Mouse (Mus musculus) neural tube, embryonic 12.5 days (tissue): Measurements from ENCODE around the gene Smc2. TPM values are rescaled to one million over a fixed set of nuclear protein-coding genes. Genes with fewer than 3 reads are reported as not detected.
"Not testable (repeated sequence)": the region's sequence is repeated elsewhere in the genome, so short reads cannot be mapped to it uniquely, and the experiment has no call there.

ENCODE experiments used
- ATAC-seq: fragments of 200-750 bp; cut with Nextera tagmentation; 2 replicates; pipeline ENCODE4 v1.8.0; 2017; ENCODE audit warnings: low read depth, mild to moderate bottlenecking, moderate TSS enrichment, moderate library complexity; ENCODE audit not compliant: low FRiP score
- H3K27ac ChIP-seq: fragments of 300-500 bp; sonication (generic); 2 replicates; pipeline ENCODE4 v1.5.1; 2016
- H3K27me3 ChIP-seq: fragments of 300-500 bp; sonication (generic); replicated peaks from 2 replicates; pipeline ENCODE4 v1.6.1; 2016; ENCODE audit warnings: mild to moderate bottlenecking
- H3K36me3 ChIP-seq: fragments of 300-500 bp; sonication (generic); 2 replicates; pipeline ENCODE4 v1.6.1; 2016; ENCODE audit warnings: mild to moderate bottlenecking
- H3K4me1 ChIP-seq: fragments of 300-500 bp; sonication (generic); 2 replicates; pipeline ENCODE4 v1.6.1; 2016
- H3K4me2 ChIP-seq: fragments of 300-500 bp; sonication (generic); replicated peaks from 2 replicates; pipeline ENCODE4 v1.6.1; 2016; ENCODE audit warnings: mild to moderate bottlenecking
- H3K4me3 ChIP-seq: fragments of 300-500 bp; sonication (generic); 2 replicates; pipeline ENCODE4 v1.5.1; 2016
- H3K9ac ChIP-seq: fragments of 300-500 bp; sonication (generic); 2 replicates; pipeline ENCODE4 v1.6.1; 2016; ENCODE audit warnings: mild to moderate bottlenecking
- H3K9me3 ChIP-seq: fragments of 300-500 bp; sonication (generic); 2 replicates; pipeline ENCODE4 v1.6.1; 2016; ENCODE audit warnings: mild to moderate bottlenecking
- WGBS: fragments of 180-500 bp; shearing (Covaris S2); methylation state at CpG from one replicate; pipeline ENCODE4 v1.1.7; 2016; 5-methylcytosine and 5-hydroxymethylcytosine counted together
- polyA plus RNA-seq: library from polyadenylated mRNA; unstranded; fragments of >200 nt; fragmentation: Nextera tagmentation; extraction: Ambion mirVana; gene quantifications from 2 replicates; pipeline ENCODE4 v1.2.1, GENCODE M21; 2016

Smc2 gene
- polyA plus RNA-seq = 135 and 149 TPM in 2 replicates

GRCm38 (mm10) chr4:52438886-52439664 is at the start of gene Smc2:
Gene Smc2, plus strand, starts transcription at chr4:52439243.
- Histone ChIP-seq H3K27me3 (no peaks in the 10 kb centered on the region), H3K36me3 (peaks cover 18% of the 10 kb centered on the region), H3K9ac (peak within 1 kb of the TSS; percentile 61), H3K4me3 (peak within 1 kb of the TSS; percentile 70), H3K4me1 (peaks cover 8% of the 10 kb centered on the region; the same call in 1 of the 2 replicates), H3K4me2 (peak within 1 kb of the TSS; percentile 71), H3K27ac (no peak within 1 kb of the TSS), H3K9me3 (no peaks in the 10 kb centered on the region)
- ATAC-seq = peak; percentile 100
- under 1% methylated on average over 53 of the region's 53 CpGs for WGBS

DNA sequence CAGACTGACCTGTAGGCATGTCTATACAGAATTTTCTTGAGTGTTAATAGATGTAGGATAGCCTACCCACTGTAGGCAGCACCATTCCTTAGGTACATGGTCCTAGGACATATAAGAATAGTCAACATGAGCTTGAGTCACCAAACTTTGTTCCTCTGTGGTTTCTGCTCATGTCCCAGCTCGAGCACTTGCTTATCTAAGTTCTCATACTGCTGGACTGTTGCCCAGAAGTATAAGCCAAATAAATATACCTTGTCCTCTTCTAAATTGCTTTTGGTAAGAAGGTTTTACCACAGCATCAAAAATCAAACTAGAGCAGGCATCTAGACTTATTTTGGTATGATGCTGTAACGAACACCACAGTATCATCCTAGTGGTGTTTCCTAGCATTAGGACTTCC is 27.5 kb upstream of the Smc2 start:
- ATAC-seq = no peak
- WGBS = 82% methylated on average over 2 of the region's 2 CpGs
- no peak overlapping the region for H3K4me2 ChIP-seq

GRCm38 (mm10) chr4:52423653-52424052 is 15.4 kb upstream of the Smc2 start:
- Histone ChIP-seq H3K36me3 (no peaks in the 10 kb centered on the region), H3K4me3 (no peak overlapping the region), H3K27ac (no peak overlapping the region), H3K9ac (no peak overlapping the region), H3K9me3 (no peaks in the 10 kb centered on the region), H3K27me3 (no peaks in the 10 kb centered on the region), H3K4me1 (no peaks in the 10 kb centered on the region), H3K4me2 (no peak overlapping the region)
- ATAC-seq = no peak
- WGBS = 32% methylated on average over 4 of the region's 4 CpGs

More for the DNA sequence above, 27.5 kb upstream of the Smc2 start:
- H3K27me3 ChIP-seq = no peaks in the 10 kb centered on the region
- H3K9me3 ChIP-seq = no peaks in the 10 kb centered on the region
- no peak overlapping the region for H3K27ac ChIP-seq
- H3K9ac ChIP-seq = no peak overlapping the region
- no peaks in the 10 kb centered on the region for H3K4me1 ChIP-seq
- H3K4me3 ChIP-seq = no peak overlapping the region
- no peaks in the 10 kb centered on the region for H3K36me3 ChIP-seq

DNA sequence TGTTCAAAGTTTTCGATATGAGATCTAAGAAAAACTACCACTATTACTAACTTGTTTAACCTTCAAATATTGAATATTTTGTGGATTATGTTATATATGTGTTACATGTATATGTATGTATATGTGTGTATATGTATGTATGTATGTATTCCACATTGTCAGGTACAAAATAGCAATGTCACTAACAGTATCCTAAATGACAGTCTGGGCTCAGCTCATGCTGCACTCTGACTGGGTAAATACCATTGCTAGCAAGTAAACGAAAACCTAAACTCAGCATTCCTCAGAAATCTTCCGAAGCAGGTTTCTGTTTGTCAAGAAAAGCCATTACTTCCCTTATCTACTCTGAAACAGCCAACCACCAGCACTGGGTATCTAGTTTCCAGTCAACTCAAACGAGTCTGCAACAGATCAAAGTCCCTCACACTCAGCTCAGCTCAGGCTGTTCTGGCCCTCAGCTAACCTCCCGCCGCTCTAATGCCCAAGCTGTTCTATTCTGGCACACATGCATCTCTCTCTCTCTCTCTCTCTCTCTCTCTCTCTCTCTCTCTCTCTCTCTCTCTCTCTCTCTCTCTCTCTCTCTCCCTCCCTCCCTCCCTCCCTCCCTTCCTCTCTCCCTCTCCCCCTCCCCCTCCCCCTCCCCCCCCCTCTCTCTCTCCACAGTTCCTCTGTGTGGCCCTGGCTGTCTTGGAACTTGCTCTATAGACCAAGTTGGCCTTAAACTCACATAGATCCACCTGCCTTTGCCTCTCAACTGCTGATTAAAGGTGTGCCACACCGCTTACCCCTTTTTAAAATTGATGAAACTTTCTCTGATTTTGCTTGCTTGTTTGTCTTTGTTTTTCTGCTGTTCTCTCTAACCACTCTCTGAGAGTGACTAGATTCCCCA is 9.5 kb upstream of the Smc2 start:
- no peak overlapping the region for H3K4me2 ChIP-seq
- no peak for ATAC-seq
- no peaks in the 10 kb centered on the region for H3K4me1 ChIP-seq
- no peak overlapping the region for H3K27ac ChIP-seq
- no peaks in the 10 kb centered on the region for H3K9me3 ChIP-seq
- no peak overlapping the region for H3K9ac ChIP-seq
- no peaks in the 10 kb centered on the region for H3K36me3 ChIP-seq
- 55% methylated on average over 7 of the region's 7 CpGs for WGBS
- no peaks in the 10 kb centered on the region for H3K27me3 ChIP-seq
- H3K4me3 ChIP-seq = no peak overlapping the region

- not testable (repeated sequence) for H3K4me1 ChIP-seq, H3K4me3 ChIP-seq, H3K9me3 ChIP-seq, H3K4me2 ChIP-seq, H3K36me3 ChIP-seq, ATAC-seq, H3K27ac ChIP-seq, H3K27me3 ChIP-seq, H3K9ac ChIP-seq
- 100% methylated on average over 2 of the region's 2 CpGs for WGBS
These were observed 3.5 kb upstream of the Smc2 start for GRCm38 (mm10) chr4:52435551-52435950.

DNA sequence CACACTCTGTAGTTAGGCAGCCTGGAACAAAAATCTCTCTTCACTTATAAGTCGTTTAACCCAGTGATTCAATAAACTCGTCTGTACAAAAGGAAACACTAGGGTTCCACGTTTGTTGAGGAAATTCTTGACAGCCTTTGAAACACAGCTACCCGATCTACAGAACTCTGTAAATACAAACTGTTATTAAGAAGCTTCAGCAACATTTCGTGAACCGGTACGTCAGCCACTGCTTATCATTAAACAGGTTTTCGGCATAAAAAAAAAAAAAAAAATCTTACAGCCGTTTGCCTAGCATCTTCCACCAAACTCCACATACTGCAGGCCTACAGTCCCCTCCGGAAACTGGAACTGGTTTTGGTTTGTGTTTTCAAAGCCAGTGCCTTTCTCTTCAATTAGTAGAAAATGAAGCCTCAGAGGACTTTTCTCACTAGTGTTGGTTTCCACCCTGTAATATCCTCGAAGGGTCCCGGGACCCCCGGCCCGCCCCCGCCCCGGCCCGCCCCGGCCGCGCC is 615 bp upstream of the Smc2 start:
- Histone ChIP-seq H3K27me3 (no peaks in the 10 kb centered on the region), H3K4me3 (peak overlapping the region; percentile 70), H3K9me3 (no peaks in the 10 kb centered on the region), H3K9ac (peak overlapping the region; percentile 61), H3K4me1 (peaks cover 8% of the 10 kb centered on the region; the same call in 1 of the 2 replicates), H3K36me3 (peaks cover 13% of the 10 kb centered on the region), H3K4me2 (peak overlapping the region; percentile 71), H3K27ac (no peak overlapping the region)
- no peak; the same call in 1 of the 2 replicates for ATAC-seq
- under 1% methylated on average over 20 of the region's 20 CpGs for WGBS

DNA sequence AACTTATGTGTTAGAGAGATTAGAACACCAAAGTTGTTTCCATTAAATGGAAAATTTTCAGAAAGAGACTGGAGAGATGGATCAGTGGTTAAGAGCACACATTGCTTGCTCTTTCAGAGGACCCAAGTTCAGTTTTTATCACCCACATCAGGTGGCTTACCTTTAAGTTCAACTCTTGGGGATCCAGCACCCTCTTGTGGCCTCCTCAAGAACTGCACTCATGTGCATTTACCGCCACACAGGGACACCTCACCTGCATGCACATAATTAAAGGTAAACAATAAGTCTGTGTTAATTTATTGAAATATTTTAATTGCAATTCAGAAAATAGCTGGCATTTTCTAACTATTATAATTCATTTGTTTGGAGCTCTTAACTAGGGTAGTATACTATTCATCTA is 20.7 kb downstream of the Smc2 start:
- H3K27ac ChIP-seq = no peak overlapping the region
- no peaks in the 10 kb centered on the region for H3K27me3 ChIP-seq
- H3K9me3 ChIP-seq = no peaks in the 10 kb centered on the region
- H3K4me1 ChIP-seq = no peaks in the 10 kb centered on the region
- no peak overlapping the region for H3K9ac ChIP-seq
- no peak overlapping the region for H3K4me3 ChIP-seq
- ATAC-seq = no peak
- H3K4me2 ChIP-seq = no peak overlapping the region
- peaks cover 33% of the 10 kb centered on the region for H3K36me3 ChIP-seq
- WGBS = 95% methylated on average over 1 of the region's 1 CpGs

DNA sequence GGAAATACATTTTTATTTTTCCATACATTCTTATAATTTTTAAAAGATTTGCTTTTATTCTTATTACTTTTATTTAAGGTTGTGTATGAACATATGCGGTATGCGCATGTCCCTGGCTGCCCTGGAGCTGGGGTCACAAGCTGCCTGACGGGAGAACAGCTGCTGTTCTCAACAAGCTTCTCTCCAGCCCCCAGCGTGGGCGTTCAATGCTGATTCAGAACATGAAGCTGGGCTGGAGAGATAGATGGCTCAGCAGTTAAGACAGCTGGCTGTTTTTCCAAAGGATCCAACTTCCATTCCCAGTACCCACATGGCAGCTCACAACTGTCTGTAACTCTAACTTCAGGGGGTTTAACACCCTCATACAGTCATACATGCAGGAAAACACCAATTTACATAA is 22.3 kb downstream of the Smc2 start:
- 90% methylated on average over 5 of the region's 5 CpGs for WGBS
- Histone ChIP-seq H3K4me1 (no peaks in the 10 kb centered on the region), H3K4me3 (no peak overlapping the region), H3K27me3 (no peaks in the 10 kb centered on the region), H3K27ac (no peak overlapping the region), H3K36me3 (peaks cover 31% of the 10 kb centered on the region), H3K4me2 (no peak overlapping the region), H3K9me3 (no peaks in the 10 kb centered on the region), H3K9ac (no peak overlapping the region)
- ATAC-seq = no peak

DNA sequence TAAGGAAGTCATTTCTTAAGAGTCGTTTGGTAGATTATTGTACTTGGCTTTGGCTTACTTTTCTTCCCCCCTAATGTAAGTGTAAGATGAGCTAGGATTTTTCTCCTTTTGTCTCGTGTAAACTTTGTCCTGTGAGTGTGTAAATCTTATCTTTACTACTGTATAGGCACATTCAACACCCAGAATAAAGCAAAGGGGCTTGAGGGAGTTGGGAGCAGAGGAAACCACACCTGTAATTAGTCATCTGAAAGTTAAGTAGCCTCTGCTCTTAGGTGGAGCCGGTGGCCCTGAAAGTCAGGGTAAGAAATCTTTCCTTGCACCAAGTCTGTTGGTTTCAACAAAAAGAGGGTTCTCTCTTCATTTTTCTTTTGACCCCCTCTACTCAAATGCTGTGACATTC is 34.4 kb downstream of the Smc2 start:
- H3K27ac ChIP-seq = no peak overlapping the region
- no peak for ATAC-seq
- H3K27me3 ChIP-seq = no peaks in the 10 kb centered on the region
- no peak overlapping the region for H3K4me2 ChIP-seq
- no peak overlapping the region for H3K9ac ChIP-seq
- no peaks in the 10 kb centered on the region for H3K9me3 ChIP-seq
- H3K36me3 ChIP-seq = peaks cover 19% of the 10 kb centered on the region
- H3K4me3 ChIP-seq = no peak overlapping the region
- no peaks in the 10 kb centered on the region for H3K4me1 ChIP-seq
- 89% methylated on average over 3 of the region's 3 CpGs for WGBS

DNA sequence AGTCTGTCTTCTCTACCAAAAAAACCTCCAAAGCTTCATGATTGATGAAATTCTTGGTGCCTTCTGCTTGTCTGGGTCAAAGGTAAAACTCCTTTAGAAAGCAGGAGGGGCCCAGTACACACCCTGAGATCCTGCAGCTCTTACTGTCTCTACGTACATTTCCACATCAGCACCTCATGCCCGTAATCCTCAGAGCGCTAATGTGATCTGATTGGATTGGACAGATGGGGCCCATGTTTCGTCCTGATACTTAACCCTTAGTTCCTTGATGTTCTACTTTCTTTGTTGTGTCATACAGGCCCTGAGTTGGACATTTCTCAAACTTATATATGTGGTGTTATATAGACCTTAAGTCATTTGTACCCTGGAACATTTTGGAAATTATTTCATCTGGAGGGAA is 48.4 kb downstream of the Smc2 start:
- no peaks in the 10 kb centered on the region for H3K27me3 ChIP-seq
- 92% methylated on average over 4 of the region's 4 CpGs for WGBS
- H3K36me3 ChIP-seq = peaks cover 16% of the 10 kb centered on the region
- H3K4me1 ChIP-seq = no peaks in the 10 kb centered on the region
- H3K9me3 ChIP-seq = no peaks in the 10 kb centered on the region
- H3K9ac ChIP-seq = no peak overlapping the region
- H3K27ac ChIP-seq = no peak overlapping the region
- H3K4me2 ChIP-seq = no peak overlapping the region
- ATAC-seq = no peak
- no peak overlapping the region for H3K4me3 ChIP-seq

DNA sequence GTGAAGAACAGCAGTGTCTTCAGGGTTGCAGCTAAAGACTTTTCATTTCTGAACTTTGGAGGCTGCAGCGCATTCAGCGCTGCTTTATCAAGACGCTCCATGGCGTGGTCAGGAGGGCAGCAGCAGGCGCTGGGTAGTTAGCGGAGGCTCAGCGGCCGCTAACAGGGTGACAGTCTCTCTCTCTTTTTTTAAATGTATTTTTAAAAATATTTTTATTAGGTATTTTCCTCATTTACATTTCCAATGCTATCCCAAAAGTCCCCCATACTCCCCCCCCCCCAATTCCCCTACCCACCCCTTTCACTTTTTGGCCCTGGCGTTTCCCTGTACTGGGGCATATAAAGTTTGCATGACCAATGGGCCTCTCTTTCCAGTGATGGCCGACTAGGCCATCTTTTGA is 58.1 kb downstream of the Smc2 start, which contains the start of gene Vma21-ps:
Vma21-ps (minus strand) TSS at position 101 of the 400 bp plus-strand sequence.
- H3K9ac ChIP-seq, H3K4me2 ChIP-seq, H3K4me3 ChIP-seq, H3K9me3 ChIP-seq, ATAC-seq, H3K27me3 ChIP-seq, H3K27ac ChIP-seq, H3K36me3 ChIP-seq, H3K4me1 ChIP-seq: not testable (repeated sequence)
- 96% methylated on average over 10 of the region's 10 CpGs for WGBS

DNA sequence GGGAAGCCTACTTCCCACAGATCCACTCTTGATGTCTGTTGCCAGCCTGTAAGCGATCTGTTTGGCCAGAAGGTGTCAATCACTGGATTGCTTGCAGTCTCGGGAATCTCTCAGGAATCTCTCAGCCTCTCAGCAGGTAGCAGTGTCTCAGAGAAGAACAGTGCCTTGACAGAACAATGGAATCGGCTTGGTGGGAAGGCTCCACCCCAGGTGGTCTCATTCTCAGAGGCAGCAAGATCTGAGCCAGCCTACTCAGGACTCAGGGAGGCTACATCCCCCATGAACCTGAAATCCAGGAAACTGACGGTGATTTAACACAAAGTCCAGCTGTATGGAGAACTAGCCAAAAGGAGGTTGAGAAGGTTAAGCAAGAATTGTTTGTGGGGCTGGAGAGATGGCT is 78.5 kb downstream of the Smc2 start:
- no peak overlapping the region for H3K9ac ChIP-seq
- no peaks in the 10 kb centered on the region for H3K4me1 ChIP-seq
- no peak for ATAC-seq
- H3K27me3 ChIP-seq = no peaks in the 10 kb centered on the region
- H3K9me3 ChIP-seq = no peaks in the 10 kb centered on the region
- no peak overlapping the region for H3K4me2 ChIP-seq
- no peak overlapping the region for H3K27ac ChIP-seq
- no peak overlapping the region for H3K4me3 ChIP-seq
- no peaks in the 10 kb centered on the region for H3K36me3 ChIP-seq
- 16% methylated on average over 4 of the region's 4 CpGs for WGBS
